Mouse (Mus musculus) heart, postnatal 10 days (tissue): ENCODE data around the gene Fbxl5. TPM values are rescaled to one million over a fixed set of nuclear protein-coding genes. Genes with fewer than 3 reads are reported as not detected.

Experiments
- DNase-seq, 2 experiments: peaks; one replicate each; pipeline ENCODE4 v3.0.0; 2021
- intact Hi-C: fragments of 180-260 bp; cut with DNase I; formaldehyde crosslinking; loops from one replicate; pipeline ENCODE4 v1.15.1; 2025
- total RNA-seq, 2 experiments: library from RNA; stranded (reverse); gene quantifications; 2 replicates each; pipeline ENCODE4 v1.2.3; 2021

Fbxl5 gene
- total RNA-seq, 2 experiments from 2014 or later, result 32.0 to 37.0 TPM

- intact Hi-C loops, result loop anchor here (5.0 kb wide), 1 partner anchor 165 kb away; no protein-coding TSS in a partner anchor
- peak in 1 of 2 experiments; percentile 64 for DNase-seq
Measured at GRCm38 (mm10) chr5:43837372-43837771, 15.9 kb upstream of the Fbxl5 start.

- no peak for DNase-seq
- intact Hi-C loops, result loop anchor here (5.0 kb wide), 1 partner anchor 164 kb away; no protein-coding TSS in a partner anchor
Measured at GRCm38 (mm10) chr5:43836590-43836989, 15.2 kb upstream of the Fbxl5 start.

- intact Hi-C loops, result no loop called here
Measured at GRCm38 (mm10) chr5:43827366-43827765, 5.9 kb upstream of the Fbxl5 start.

GRCm38 (mm10) chr5:43826883-43827282 is 5.4 kb upstream of the Fbxl5 start:
- DNase-seq, result no peak
- intact Hi-C loops, result no loop called here

More at GRCm38 (mm10) chr5:43827366-43827765, 5.9 kb upstream of the Fbxl5 start:
- no peak for DNase-seq

GRCm38 (mm10) chr5:43824580-43824979 is 3.1 kb upstream of the Fbxl5 start:
- no peak for DNase-seq
- intact Hi-C loops, result no loop called here

- no peak for DNase-seq
- intact Hi-C loops, result no loop called here
Measured at GRCm38 (mm10) chr5:43822824-43823223, 1.4 kb upstream of the Fbxl5 start.

GRCm38 (mm10) chr5:43822199-43822598 is 761 bp upstream of the Fbxl5 start:
- intact Hi-C loops, result no loop called here
- DNase-seq, result no peak

- intact Hi-C loops, result no loop called here
- no peak for DNase-seq
Measured at GRCm38 (mm10) chr5:43820785-43821184, 653 bp downstream of the Fbxl5 start.

GRCm38 (mm10) chr5:43818695-43819094 is 2.7 kb downstream of the Fbxl5 start, which contains the start of gene Bst1:
Gene Bst1 (plus strand): TSS chr5:43818885.
- intact Hi-C loops, result no loop called here

GRCm38 (mm10) chr5:43815769-43816168 is 5.7 kb downstream of the Fbxl5 start:
- intact Hi-C loops, result no loop called here
- DNase-seq, result no peak

More at GRCm38 (mm10) chr5:43818695-43819094, 2.7 kb downstream of the Fbxl5 start, which contains the start of gene Bst1:
- DNase-seq, result peak in 1 of 2 experiments; percentile 11

- intact Hi-C loops, result no loop called here
- no peak for DNase-seq
Measured at GRCm38 (mm10) chr5:43814536-43814935, 6.9 kb downstream of the Fbxl5 start.

- intact Hi-C loops, result no loop called here
- no peak for DNase-seq
Measured at GRCm38 (mm10) chr5:43810427-43811062, 10.9 kb downstream of the Fbxl5 start.

- intact Hi-C loops, result loop anchor here (2.0 kb wide), 1 partner anchor 25 kb away; no protein-coding TSS in a partner anchor
- DNase-seq, result peak; percentile 89 to 90
Measured at GRCm38 (mm10) chr5:43807744-43808696, 13.4 kb downstream of the Fbxl5 start.

GRCm38 (mm10) chr5:43806914-43807313 is 14.5 kb downstream of the Fbxl5 start:
- intact Hi-C loops, result no loop called here
- DNase-seq, result no peak

- DNase-seq, result no peak
- intact Hi-C loops, result no loop called here
Measured at GRCm38 (mm10) chr5:43806340-43806739, 15.1 kb downstream of the Fbxl5 start.

- no peak for DNase-seq
- intact Hi-C loops, result no loop called here
Measured at GRCm38 (mm10) chr5:43805401-43805800, 16.0 kb downstream of the Fbxl5 start.

- no peak for DNase-seq
- intact Hi-C loops, result no loop called here
Measured at GRCm38 (mm10) chr5:43801798-43802197, 19.6 kb downstream of the Fbxl5 start.

- intact Hi-C loops, result no loop called here
- no peak for DNase-seq
Measured at GRCm38 (mm10) chr5:43801253-43801652, 20.2 kb downstream of the Fbxl5 start.

GRCm38 (mm10) chr5:43800700-43801099 is 20.7 kb downstream of the Fbxl5 start:
- DNase-seq, result no peak
- intact Hi-C loops, result no loop called here

- no peak for DNase-seq
- intact Hi-C loops, result no loop called here
Measured at GRCm38 (mm10) chr5:43799530-43799929, 21.9 kb downstream of the Fbxl5 start.

- intact Hi-C loops, result no loop called here
Measured at GRCm38 (mm10) chr5:43792354-43792753, 29.1 kb downstream of the Fbxl5 start.

More at GRCm38 (mm10) chr5:43792354-43792753, 29.1 kb downstream of the Fbxl5 start:
- no peak for DNase-seq
